Mouse (Mus musculus): ENCODE measurements around the gene Col8a1. TPM values are rescaled to one million over a fixed set of nuclear protein-coding genes. Genes with fewer than 3 reads are reported as not detected.

Col8a1 gene
- polyA plus RNA-seq, 1 experiment from 2014 or later = 52.2 TPM

DNA sequence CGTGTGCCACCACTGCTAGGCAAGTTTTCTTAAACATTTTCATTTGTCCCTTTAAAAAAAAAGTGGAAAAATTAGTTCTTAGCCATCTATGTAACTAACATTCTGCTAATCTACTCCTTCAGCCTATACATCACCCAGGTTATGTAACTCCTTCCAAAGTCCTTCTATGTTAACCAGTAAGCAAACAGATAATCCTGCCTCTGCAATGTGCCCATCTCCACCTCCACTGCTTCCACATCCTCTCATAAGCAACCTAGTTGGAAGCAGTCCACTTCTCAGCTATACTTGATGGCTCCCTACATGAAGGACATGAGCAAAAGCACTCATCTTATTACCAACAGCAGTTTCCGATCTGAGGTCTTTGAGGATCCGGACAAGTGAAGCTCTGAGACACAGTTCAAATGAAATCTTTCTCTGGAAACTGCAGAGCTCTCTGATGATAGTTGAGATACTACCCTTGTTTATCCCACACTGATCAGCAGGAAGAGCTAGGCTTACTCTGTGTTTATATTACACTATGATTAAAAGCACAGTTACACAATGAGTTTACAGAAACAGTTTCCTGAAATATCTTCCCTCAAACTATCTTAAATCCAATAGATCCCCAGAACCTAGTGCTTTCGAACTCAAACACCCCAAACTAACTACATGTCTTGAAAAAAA lies 157.1 kb downstream of the Col8a1 start:
- 85% methylated on average over 4 of the region's 4 CpGs for WGBS
- ATAC-seq (ENCODE audit: insufficient number of reproducible peaks, low FRiP score, low TSS enrichment, low read depth) = no peak

DNA sequence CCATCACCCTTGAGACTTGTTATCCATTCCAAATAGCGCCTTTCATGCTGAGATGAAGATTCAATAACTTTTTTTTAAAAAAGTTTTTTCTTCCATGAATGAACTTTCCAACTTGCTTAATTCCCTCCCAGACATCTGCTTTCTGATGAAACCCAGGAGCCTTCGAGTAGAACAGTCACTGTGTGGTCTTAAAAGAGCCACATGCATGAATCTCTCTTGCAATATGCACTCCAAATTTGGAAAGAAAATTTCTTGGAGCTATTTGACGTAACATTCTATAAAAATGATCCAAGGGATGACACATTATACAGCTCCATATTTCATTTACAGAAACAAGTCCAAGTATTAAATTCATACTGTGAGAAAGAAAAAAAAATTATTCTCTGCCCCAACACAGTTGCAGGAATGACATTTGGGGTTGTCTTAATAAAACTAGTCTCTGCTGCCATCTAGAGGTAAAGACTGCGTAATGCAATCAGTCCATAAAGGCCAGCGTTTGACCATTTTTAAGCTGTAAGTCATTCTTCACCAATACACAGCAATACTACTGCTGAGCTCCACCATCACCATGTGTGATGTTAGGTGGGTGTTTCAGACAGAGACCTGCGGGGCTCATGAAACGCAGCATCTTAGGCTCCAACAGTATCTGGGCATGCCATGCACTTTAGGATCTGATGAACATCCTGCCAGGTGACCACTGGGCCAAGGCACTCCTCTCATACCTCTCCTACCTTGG lies 160.9 kb downstream of the Col8a1 start:
- no peaks in the 10 kb centered on the region for H3K27me3 ChIP-seq
- peak; percentile 47; the same call in 1 of the 2 replicates for ATAC-seq (ENCODE audit: insufficient number of reproducible peaks, low FRiP score, low TSS enrichment, low read depth)
- no peaks in the 10 kb centered on the region for H3K36me3 ChIP-seq
- H3K9me3 ChIP-seq (replicated peaks) = no peaks in the 10 kb centered on the region
- no peak overlapping the region for H3K9ac ChIP-seq
- no peak overlapping the region for H3K27ac ChIP-seq (replicated peaks)
- WGBS = 29% methylated on average over 7 of the region's 7 CpGs
- no peaks in the 10 kb centered on the region for H3K4me1 ChIP-seq
- H3K4me2 ChIP-seq (replicated peaks) = no peak overlapping the region
- H3K4me3 ChIP-seq (replicated peaks) = no peak overlapping the region

More for the DNA sequence above, 157.1 kb downstream of the Col8a1 start:
- H3K27me3 ChIP-seq = no peaks in the 10 kb centered on the region
- H3K9ac ChIP-seq = no peak overlapping the region
- no peak overlapping the region for H3K27ac ChIP-seq (replicated peaks)
- H3K9me3 ChIP-seq (replicated peaks) = no peaks in the 10 kb centered on the region
- no peak overlapping the region for H3K4me3 ChIP-seq (replicated peaks)
- no peak overlapping the region for H3K4me2 ChIP-seq (replicated peaks)
- no peaks in the 10 kb centered on the region for H3K36me3 ChIP-seq
- H3K4me1 ChIP-seq = no peaks in the 10 kb centered on the region

DNA sequence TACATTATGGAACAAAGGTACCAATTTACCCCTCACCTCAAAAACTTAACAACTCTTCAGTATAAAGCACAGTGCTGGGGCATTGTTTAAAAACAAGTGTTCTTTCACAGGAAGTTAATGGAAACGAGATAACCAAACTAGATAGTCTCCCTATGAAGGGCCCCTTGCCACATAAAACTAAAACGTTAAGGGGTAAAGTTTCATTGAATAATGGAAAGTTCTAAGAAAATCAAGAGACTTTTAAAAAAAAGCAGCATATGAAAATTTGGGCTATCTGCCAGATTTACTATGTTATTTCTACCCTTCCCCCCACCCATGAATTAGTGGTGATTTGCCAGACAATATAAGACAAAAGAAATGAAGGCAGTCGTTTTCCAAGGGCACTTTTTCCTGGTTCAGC lies 169.3 kb downstream of the Col8a1 start:
- Histone ChIP-seq H3K27ac (replicated peaks) (no peak overlapping the region), H3K4me2 (replicated peaks) (no peak overlapping the region), H3K9ac (no peak overlapping the region), H3K36me3 (no peaks in the 10 kb centered on the region; the same call in 1 of the 2 replicates), H3K4me3 (replicated peaks) (no peak overlapping the region), H3K9me3 (replicated peaks) (no peaks in the 10 kb centered on the region), H3K27me3 (no peaks in the 10 kb centered on the region), H3K4me1 (no peaks in the 10 kb centered on the region)
- no peak for ATAC-seq (ENCODE audit: insufficient number of reproducible peaks, low FRiP score, low TSS enrichment, low read depth)
- WGBS = 38% methylated on average over 3 of the region's 3 CpGs

DNA sequence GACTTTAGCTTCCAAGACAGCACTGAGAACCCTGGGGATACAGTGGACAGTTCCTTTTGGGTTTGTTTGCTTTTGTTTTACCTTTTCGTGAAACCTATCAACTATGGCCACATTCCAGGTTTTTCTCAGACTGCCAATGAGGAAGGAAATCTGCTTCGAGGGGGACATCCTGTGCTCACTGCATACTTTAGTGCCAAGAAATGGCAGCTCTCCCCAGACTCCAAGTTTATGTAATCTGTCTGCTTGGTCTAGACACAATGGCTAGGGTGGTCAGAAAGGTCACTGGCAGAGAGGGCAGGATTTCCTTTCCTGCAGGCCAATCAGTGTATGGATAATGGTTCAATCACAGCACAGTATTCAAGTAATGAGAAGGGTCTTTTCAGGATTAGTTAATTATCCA lies 172.5 kb downstream of the Col8a1 start:
- no peaks in the 10 kb centered on the region for H3K4me1 ChIP-seq
- no peaks in the 10 kb centered on the region; the same call in 1 of the 2 replicates for H3K36me3 ChIP-seq
- H3K9ac ChIP-seq = no peak overlapping the region
- H3K4me3 ChIP-seq (replicated peaks) = no peak overlapping the region
- H3K27ac ChIP-seq (replicated peaks) = no peak overlapping the region
- 74% methylated on average over 2 of the region's 2 CpGs for WGBS
- H3K4me2 ChIP-seq (replicated peaks) = no peak overlapping the region
- H3K27me3 ChIP-seq = no peaks in the 10 kb centered on the region
- ATAC-seq (ENCODE audit: insufficient number of reproducible peaks, low FRiP score, low TSS enrichment, low read depth) = no peak
- no peaks in the 10 kb centered on the region for H3K9me3 ChIP-seq (replicated peaks)

DNA sequence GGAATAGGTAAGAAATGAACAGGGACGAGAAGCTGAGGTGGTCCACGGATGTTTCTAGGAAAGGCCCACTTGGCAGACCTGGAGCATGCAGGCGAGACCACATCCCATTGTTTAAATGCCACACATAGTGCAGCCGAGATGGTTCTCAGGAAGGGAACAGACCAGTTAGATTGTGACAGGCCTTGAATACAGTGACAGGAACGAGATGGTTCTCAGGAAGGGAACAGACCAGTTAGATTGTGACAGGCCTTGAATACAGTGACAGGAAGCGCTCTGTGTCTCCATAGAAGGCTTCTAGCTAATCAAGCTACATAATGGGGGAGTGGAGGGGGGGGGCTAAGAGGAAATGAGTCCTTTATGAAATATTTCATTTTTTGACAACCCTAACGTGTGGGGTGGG lies 174.5 kb downstream of the Col8a1 start:
- no peaks in the 10 kb centered on the region for H3K4me1 ChIP-seq
- H3K9ac ChIP-seq = no peak overlapping the region
- H3K4me2 ChIP-seq (replicated peaks) = no peak overlapping the region
- 69% methylated on average over 7 of the region's 7 CpGs for WGBS
- no peaks in the 10 kb centered on the region; the same call in 1 of the 2 replicates for H3K36me3 ChIP-seq
- no peak for ATAC-seq (ENCODE audit: insufficient number of reproducible peaks, low FRiP score, low TSS enrichment, low read depth)
- no peak overlapping the region for H3K4me3 ChIP-seq (replicated peaks)
- H3K27ac ChIP-seq (replicated peaks) = no peak overlapping the region
- no peaks in the 10 kb centered on the region for H3K9me3 ChIP-seq (replicated peaks)
- H3K27me3 ChIP-seq = no peaks in the 10 kb centered on the region

DNA sequence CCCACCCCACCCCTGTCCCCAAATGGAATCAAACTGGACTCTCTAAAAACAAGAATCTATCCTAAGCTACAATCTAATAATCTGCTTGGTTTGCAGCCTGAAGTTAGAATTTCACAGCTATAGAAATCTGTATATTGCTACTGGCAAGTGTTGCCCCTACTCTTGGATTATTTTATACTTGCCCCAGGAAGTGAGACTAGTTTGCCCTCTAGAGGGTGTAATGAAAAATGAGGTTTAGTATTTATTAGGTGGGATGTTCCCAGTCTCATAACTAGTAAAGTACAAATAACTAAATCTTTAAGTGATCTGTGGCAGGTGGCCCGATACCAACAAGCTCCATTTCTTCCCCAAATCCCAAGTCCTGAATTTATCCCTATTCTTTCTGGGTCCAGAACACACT lies 177.0 kb downstream of the Col8a1 start:
- 88% methylated on average over 1 of the region's 1 CpGs for WGBS
- Histone ChIP-seq H3K4me1 (no peaks in the 10 kb centered on the region), H3K4me2 (replicated peaks) (no peak overlapping the region), H3K27me3 (no peaks in the 10 kb centered on the region), H3K9me3 (replicated peaks) (no peaks in the 10 kb centered on the region), H3K9ac (no peak overlapping the region), H3K27ac (replicated peaks) (no peak overlapping the region), H3K36me3 (no peaks in the 10 kb centered on the region; the same call in 1 of the 2 replicates), H3K4me3 (replicated peaks) (no peak overlapping the region)
- no peak for ATAC-seq (ENCODE audit: insufficient number of reproducible peaks, low FRiP score, low TSS enrichment, low read depth)

DNA sequence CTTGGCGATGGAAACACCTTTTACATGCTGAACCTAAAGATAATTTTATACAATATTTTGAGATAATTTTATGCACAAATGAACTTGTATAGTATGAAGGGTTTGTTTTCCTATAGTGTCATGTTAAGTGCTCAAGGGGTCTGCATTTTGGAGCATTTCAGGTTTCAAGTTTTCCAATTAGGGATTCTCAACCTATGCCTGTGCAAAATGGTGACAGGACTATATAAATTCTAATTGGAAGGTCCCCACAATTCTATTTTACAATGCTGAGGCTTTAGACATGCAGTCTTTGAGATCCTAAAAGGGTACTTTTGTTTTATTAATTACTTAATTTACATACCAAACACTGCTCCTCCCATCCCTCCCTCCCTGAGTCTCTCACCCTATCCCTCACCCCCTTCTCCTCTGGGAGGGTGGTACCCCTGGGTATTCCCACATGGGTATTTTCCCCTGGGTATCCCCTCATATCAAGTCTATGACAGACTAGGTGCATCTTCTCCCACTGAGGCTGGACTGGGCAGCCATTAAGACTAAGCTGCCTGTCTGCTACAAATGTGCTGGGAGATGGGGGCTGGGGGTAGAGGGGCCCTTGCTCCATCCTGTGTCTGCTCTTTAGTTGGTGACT lies 178.7 kb downstream of the Col8a1 start:
- Histone ChIP-seq H3K27me3 (no peaks in the 10 kb centered on the region), H3K9me3 (replicated peaks) (no peaks in the 10 kb centered on the region), H3K27ac (replicated peaks) (no peak overlapping the region), H3K9ac (no peak overlapping the region), H3K4me2 (replicated peaks) (no peak overlapping the region), H3K4me3 (replicated peaks) (no peak overlapping the region), H3K36me3 (peaks cover 14% of the 10 kb centered on the region), H3K4me1 (no peaks in the 10 kb centered on the region)
- ATAC-seq (ENCODE audit: insufficient number of reproducible peaks, low FRiP score, low TSS enrichment, low read depth) = no peak
- WGBS = 96% methylated on average over 1 of the region's 1 CpGs

Other genes starting within 250 kb of the Col8a1 start
- 43.2 and 48.3 TPM in 2 replicates for gene Cmss1, start 147.9 kb downstream of the Col8a1 start, polyA plus RNA-seq (2015; fragmentation: Nextera tagmentation; extraction: Ambion mirVana)